Mouse (Mus musculus) embryonic facial prominence, embryonic 13.5 days (tissue): ENCODE data around the gene Numa1. TPM values are rescaled to one million over a fixed set of nuclear protein-coding genes. Genes with fewer than 3 reads are reported as not detected.
"Not testable (repeated sequence)": the region's sequence is repeated elsewhere in the genome, so short reads cannot be mapped to it uniquely, and the experiment has no call there.

Experiments used
- ATAC-seq: fragments of 200-750 bp; cut with Nextera tagmentation; 2 replicates; pipeline ENCODE4 v1.8.0; 2017; ENCODE audit warnings: low read depth; ENCODE audit not compliant: insufficient number of reproducible peaks, insufficient read depth, low FRiP score, low TSS enrichment
- H3K27ac ChIP-seq: fragments of 300-500 bp; sonication (generic); 2 replicates; pipeline ENCODE4 v1.5.1; 2015; ENCODE audit warnings: moderate library complexity, mild to moderate bottlenecking, inconsistent platforms
- H3K27me3 ChIP-seq: fragments of 300-500 bp; sonication (generic); 2 replicates; pipeline ENCODE4 v1.6.1; 2015; ENCODE audit warnings: mild to moderate bottlenecking, inconsistent platforms
- H3K36me3 ChIP-seq: fragments of 300-500 bp; sonication (generic); 2 replicates; pipeline ENCODE4 v1.6.1; 2015; ENCODE audit warnings: mild to moderate bottlenecking, inconsistent platforms
- H3K4me1 ChIP-seq: fragments of 300-500 bp; sonication (generic); 2 replicates; pipeline ENCODE4 v1.6.1; 2015; ENCODE audit warnings: inconsistent platforms
- H3K4me2 ChIP-seq: fragments of 300-500 bp; sonication (generic); 2 replicates; pipeline ENCODE4 v1.6.1; 2015; ENCODE audit warnings: moderate library complexity, mild to moderate bottlenecking, inconsistent platforms
- H3K4me3 ChIP-seq: fragments of 300-500 bp; sonication (generic); 2 replicates; pipeline ENCODE4 v1.5.1; 2015; ENCODE audit warnings: mild to moderate bottlenecking, inconsistent platforms
- H3K9ac ChIP-seq: fragments of 300-500 bp; sonication (generic); 2 replicates; pipeline ENCODE4 v1.6.1; 2015; ENCODE audit warnings: mild to moderate bottlenecking, inconsistent platforms
- H3K9me3 ChIP-seq: fragments of 300-500 bp; sonication (generic); 2 replicates; pipeline ENCODE4 v1.6.1; 2016; ENCODE audit warnings: inconsistent platforms
- WGBS: fragments of 180-500 bp; shearing (Covaris S2); methylation state at CpG from one replicate; pipeline ENCODE4 v1.1.7; 2015; ENCODE audit warnings: mixed read lengths; 5-methylcytosine and 5-hydroxymethylcytosine counted together
- polyA plus RNA-seq: library from polyadenylated mRNA; unstranded; fragments of >200 nt; fragmentation: Nextera tagmentation; extraction: Ambion mirVana; gene quantifications from 2 replicates; pipeline ENCODE4 v1.2.1, GENCODE M21; 2015

Gene Numa1
- polyA plus RNA-seq, 1 experiment from 2014 or later: 90.9 TPM

GRCm38 (mm10) chr7:101906287-101906681 lies 27.6 kb upstream of the Numa1 start, which contains the start of gene Tomt:
Gene Tomt (minus strand): TSS chr7:101906359.
- ATAC-seq: no peak
- Histone ChIP-seq H3K4me1 (peaks cover 19% of the 10 kb centered on the region), H3K4me2 (peak within 1 kb of the TSS; percentile 70), H3K9me3 (no peaks in the 10 kb centered on the region), H3K4me3 (peak within 1 kb of the TSS; percentile 83), H3K27ac (peak within 1 kb of the TSS; percentile 95), H3K9ac (peak within 1 kb of the TSS; percentile 92), H3K27me3 (no peaks in the 10 kb centered on the region), H3K36me3 (peaks cover 31% of the 10 kb centered on the region)
- 21% methylated on average over 11 of the region's 11 CpGs for WGBS

GRCm38 (mm10) chr7:101906696-101907095 lies 27.2 kb upstream of the Numa1 start:
- peak overlapping the region; percentile 70 for H3K4me2 ChIP-seq
- peaks cover 35% of the 10 kb centered on the region for H3K36me3 ChIP-seq
- no peak overlapping the region for H3K27ac ChIP-seq
- no peaks in the 10 kb centered on the region for H3K9me3 ChIP-seq
- 71% methylated on average over 8 of the region's 8 CpGs for WGBS
- H3K4me3 ChIP-seq: peak overlapping the region; percentile 83
- H3K27me3 ChIP-seq: no peaks in the 10 kb centered on the region
- H3K4me1 ChIP-seq: peaks cover 19% of the 10 kb centered on the region
- H3K9ac ChIP-seq: peak overlapping the region; percentile 92
- ATAC-seq: no peak

GRCm38 (mm10) chr7:101908367-101908766 lies 25.5 kb upstream of the Numa1 start:
- Histone ChIP-seq H3K27me3 (no peaks in the 10 kb centered on the region), H3K9ac (no peak overlapping the region), H3K9me3 (no peaks in the 10 kb centered on the region), H3K4me1 (peaks cover 19% of the 10 kb centered on the region), H3K27ac (no peak overlapping the region), H3K4me2 (no peak overlapping the region), H3K36me3 (peaks cover 42% of the 10 kb centered on the region), H3K4me3 (no peak overlapping the region)
- ATAC-seq: no peak
- WGBS: 70% methylated on average over 4 of the region's 4 CpGs

- Histone ChIP-seq H3K4me1 (peaks cover 14% of the 10 kb centered on the region), H3K36me3 (peaks cover 59% of the 10 kb centered on the region), H3K9ac (no peak overlapping the region), H3K27ac (no peak overlapping the region), H3K4me3 (no peak overlapping the region), H3K9me3 (no peaks in the 10 kb centered on the region), H3K4me2 (no peak overlapping the region), H3K27me3 (no peaks in the 10 kb centered on the region)
- no peak for ATAC-seq
- WGBS: 70% methylated on average over 4 of the region's 4 CpGs
These were observed 23.8 kb upstream of the Numa1 start for GRCm38 (mm10) chr7:101910138-101910537.

- Histone ChIP-seq H3K4me2 (no peak overlapping the region), H3K4me3 (no peak overlapping the region), H3K27me3 (no peaks in the 10 kb centered on the region), H3K36me3 (peaks cover 71% of the 10 kb centered on the region), H3K9ac (no peak overlapping the region), H3K27ac (no peak overlapping the region), H3K4me1 (peaks cover 5% of the 10 kb centered on the region), H3K9me3 (no peaks in the 10 kb centered on the region)
- WGBS: 67% methylated on average over 3 of the region's 3 CpGs
- ATAC-seq: no peak
These were observed 21.9 kb upstream of the Numa1 start for GRCm38 (mm10) chr7:101911982-101912381.

- Histone ChIP-seq H3K4me2 (no peak overlapping the region), H3K9me3 (no peaks in the 10 kb centered on the region), H3K27ac (no peak overlapping the region), H3K4me3 (no peak overlapping the region), H3K9ac (no peak overlapping the region), H3K4me1 (0 out of 2 replicates have a peak, but pooled peaks cover 4% of the 10 kb centered on the region), H3K36me3 (peaks cover 32% of the 10 kb centered on the region), H3K27me3 (no peaks in the 10 kb centered on the region)
- 0 out of 2 replicates have a peak, but pooled peaks have one; percentile 43 for ATAC-seq
- 14% methylated on average over 1 of the region's 1 CpGs for WGBS
These were observed 15.8 kb upstream of the Numa1 start for GRCm38 (mm10) chr7:101918071-101918470.

- H3K4me3 ChIP-seq, H3K9ac ChIP-seq, H3K4me1 ChIP-seq, H3K36me3 ChIP-seq, ATAC-seq, H3K27ac ChIP-seq, H3K4me2 ChIP-seq, H3K9me3 ChIP-seq, H3K27me3 ChIP-seq: not testable (repeated sequence)
These were observed 8.0 kb upstream of the Numa1 start for GRCm38 (mm10) chr7:101925892-101926291.

GRCm38 (mm10) chr7:101928093-101928492 lies 5.8 kb upstream of the Numa1 start:
- WGBS: 84% methylated on average over 3 of the region's 3 CpGs
- no peak for ATAC-seq
- Histone ChIP-seq H3K27ac (no peak overlapping the region), H3K36me3 (no peaks in the 10 kb centered on the region), H3K9me3 (no peaks in the 10 kb centered on the region), H3K4me2 (no peak overlapping the region), H3K4me1 (peaks cover 7% of the 10 kb centered on the region; the same call in 1 of the 2 replicates), H3K27me3 (no peaks in the 10 kb centered on the region), H3K4me3 (no peak overlapping the region), H3K9ac (no peak overlapping the region)

GRCm38 (mm10) chr7:101932551-101932950 lies 1.4 kb upstream of the Numa1 start:
- H3K4me2 ChIP-seq: peak overlapping the region; percentile 73
- peak overlapping the region; percentile 87; the same call in 1 of the 2 replicates for H3K4me3 ChIP-seq
- peaks cover 21% of the 10 kb centered on the region for H3K4me1 ChIP-seq
- no peak for ATAC-seq
- H3K9ac ChIP-seq: no peak overlapping the region
- H3K27me3 ChIP-seq: no peaks in the 10 kb centered on the region
- H3K36me3 ChIP-seq: peaks cover 5% of the 10 kb centered on the region
- no peaks in the 10 kb centered on the region for H3K9me3 ChIP-seq
- WGBS: 77% methylated on average over 1 of the region's 1 CpGs
- H3K27ac ChIP-seq: no peak overlapping the region

- H3K27me3 ChIP-seq: no peaks in the 10 kb centered on the region
- peaks cover 6% of the 10 kb centered on the region for H3K36me3 ChIP-seq
- H3K9me3 ChIP-seq: no peaks in the 10 kb centered on the region
- peaks cover 21% of the 10 kb centered on the region for H3K4me1 ChIP-seq
- ATAC-seq: no peak
- peak overlapping the region; percentile 87 for H3K4me3 ChIP-seq
- H3K27ac ChIP-seq: peak overlapping the region; percentile 85
- H3K9ac ChIP-seq: peak overlapping the region; percentile 92
- WGBS: 4% methylated on average over 15 of the region's 15 CpGs
- peak overlapping the region; percentile 73 for H3K4me2 ChIP-seq
These were observed 611 bp upstream of the Numa1 start for GRCm38 (mm10) chr7:101933300-101933699.

- H3K4me1 ChIP-seq: peaks cover 21% of the 10 kb centered on the region
- H3K4me3 ChIP-seq: no peak overlapping the region
- no peaks in the 10 kb centered on the region for H3K9me3 ChIP-seq
- no peak overlapping the region for H3K27ac ChIP-seq
- WGBS: 97% methylated on average over 4 of the region's 4 CpGs
- no peak overlapping the region for H3K4me2 ChIP-seq
- peaks cover 10% of the 10 kb centered on the region for H3K36me3 ChIP-seq
- H3K27me3 ChIP-seq: no peaks in the 10 kb centered on the region
- H3K9ac ChIP-seq: no peak overlapping the region; the same call in 1 of the 2 replicates
- no peak for ATAC-seq
These were observed 2.0 kb downstream of the Numa1 start for GRCm38 (mm10) chr7:101935957-101936356.

GRCm38 (mm10) chr7:101936996-101937395 lies 3.1 kb downstream of the Numa1 start:
- H3K4me1 ChIP-seq: peaks cover 21% of the 10 kb centered on the region
- no peak overlapping the region for H3K4me2 ChIP-seq
- no peak overlapping the region for H3K9ac ChIP-seq
- no peaks in the 10 kb centered on the region for H3K9me3 ChIP-seq
- H3K36me3 ChIP-seq: peaks cover 10% of the 10 kb centered on the region
- H3K4me3 ChIP-seq: no peak overlapping the region
- WGBS: 96% methylated on average over 4 of the region's 4 CpGs
- no peaks in the 10 kb centered on the region for H3K27me3 ChIP-seq
- H3K27ac ChIP-seq: no peak overlapping the region
- no peak for ATAC-seq
